Mouse (Mus musculus) kidney, embryonic 14.5 days (tissue): ENCODE data around the gene Frmd4a. TPM values are rescaled to one million over a fixed set of nuclear protein-coding genes. Genes with fewer than 3 reads are reported as not detected.

Source experiments
- ATAC-seq: fragments of 200-750 bp; cut with Nextera tagmentation; 2 replicates; pipeline ENCODE4 v1.8.0; 2017; ENCODE audit warnings: moderate number of reproducible peaks, mild to moderate bottlenecking, moderate TSS enrichment, moderate library complexity; ENCODE audit not compliant: low FRiP score, low TSS enrichment
- H3K27ac ChIP-seq: fragments of 300-500 bp; sonication (generic); 2 replicates; pipeline ENCODE4 v1.5.1; 2014; ENCODE audit warnings: low read depth, mild to moderate bottlenecking, low read length, moderate library complexity, mixed read lengths
- H3K27me3 ChIP-seq: fragments of 300-500 bp; sonication (generic); 2 replicates; pipeline ENCODE4 v1.6.1; 2014; ENCODE audit warnings: mild to moderate bottlenecking, low read length; ENCODE audit not compliant: control insufficient read depth, insufficient read depth
- H3K36me3 ChIP-seq: fragments of 300-500 bp; sonication (generic); 2 replicates; pipeline ENCODE4 v1.6.1; 2014; ENCODE audit warnings: low read length, mixed read lengths; ENCODE audit not compliant: control insufficient read depth, insufficient read depth
- H3K4me1 ChIP-seq: fragments of 300-500 bp; sonication (generic); 2 replicates; pipeline ENCODE4 v1.6.1; 2014; ENCODE audit warnings: low read length, mixed read lengths; ENCODE audit not compliant: control insufficient read depth, insufficient read depth
- H3K4me2 ChIP-seq: fragments of 300-500 bp; sonication (generic); replicated peaks from 2 replicates; pipeline ENCODE4 v1.6.1; 2014; ENCODE audit warnings: low read depth, mild to moderate bottlenecking, low read length
- H3K4me3 ChIP-seq: fragments of 300-500 bp; sonication (generic); 2 replicates; pipeline ENCODE4 v1.5.1; 2014; ENCODE audit warnings: mild to moderate bottlenecking, low read length
- H3K9ac ChIP-seq: fragments of 300-500 bp; sonication (generic); 2 replicates; pipeline ENCODE4 v1.6.1; 2014; ENCODE audit warnings: low read depth, mild to moderate bottlenecking, low read length, moderate library complexity
- H3K9me3 ChIP-seq: fragments of 300-500 bp; sonication (generic); 2 replicates; pipeline ENCODE4 v1.6.1; 2016; ENCODE audit warnings: low read length; ENCODE audit not compliant: control insufficient read depth
- WGBS: fragments of 180-500 bp; shearing (Covaris S2); extraction: QIAGEN DNeasy Blood & Tissue Kit; methylation state at CpG from one replicate; pipeline ENCODE4 v1.1.7; 2014; 5-methylcytosine and 5-hydroxymethylcytosine counted together
- polyA plus RNA-seq: library from polyadenylated mRNA; unstranded; fragments of >200 nt; fragmentation: Nextera tagmentation; extraction: Ambion mirVana; gene quantifications from 2 replicates; pipeline ENCODE4 v1.2.1, GENCODE M21; 2014

Gene Frmd4a
- polyA plus RNA-seq, 1 experiment from 2014 or later = 39.2 TPM

DNA sequence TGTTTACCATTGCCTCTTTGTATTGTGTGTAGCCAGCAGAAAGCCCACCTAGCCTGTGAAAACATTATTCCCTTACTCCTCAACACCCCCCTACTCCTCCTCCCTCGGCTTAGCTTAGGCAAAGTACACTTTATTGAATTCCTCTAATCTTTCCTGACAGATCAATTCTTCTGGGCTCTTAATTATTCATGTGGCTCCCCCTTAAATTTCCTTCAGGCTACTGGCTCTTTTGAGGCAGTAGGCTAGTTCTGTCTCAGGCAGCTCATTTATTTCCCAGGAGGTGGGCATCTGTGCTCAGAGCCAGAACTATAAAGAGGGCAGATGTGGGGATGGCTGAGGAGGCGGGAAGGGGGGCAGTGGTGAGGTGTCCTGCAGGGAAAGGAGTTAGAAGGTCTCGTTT lies 24.5 kb downstream of the Frmd4a start:
- ATAC-seq = no peak
- Histone ChIP-seq H3K27me3 (no peaks in the 10 kb centered on the region), H3K9ac (no peak overlapping the region), H3K9me3 (no peaks in the 10 kb centered on the region), H3K27ac (no peak overlapping the region), H3K4me3 (no peak overlapping the region), H3K36me3 (no peaks in the 10 kb centered on the region), H3K4me1 (no peaks in the 10 kb centered on the region), H3K4me2 (no peak overlapping the region)
- 53% methylated on average over 3 of the region's 3 CpGs for WGBS

DNA sequence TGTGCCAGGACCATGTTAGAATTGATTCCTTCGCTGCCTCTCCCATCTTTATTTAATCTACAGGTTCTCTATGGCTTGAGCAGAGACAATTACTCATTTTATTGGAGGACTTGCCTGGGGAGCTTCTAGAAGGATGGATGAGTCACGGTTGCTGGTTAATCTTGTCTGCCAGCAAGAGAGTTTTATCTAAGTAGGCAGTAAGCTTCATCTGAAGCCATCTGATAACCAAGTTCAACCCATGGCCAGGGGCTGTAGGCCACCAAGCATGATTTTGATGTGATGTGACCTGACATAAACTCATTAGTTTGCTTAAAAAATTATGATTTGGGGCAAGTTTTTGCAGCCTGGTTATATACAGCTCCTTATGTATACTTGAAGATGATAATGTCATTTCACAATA lies 38.0 kb downstream of the Frmd4a start:
- H3K9ac ChIP-seq = no peak overlapping the region
- H3K27ac ChIP-seq = no peak overlapping the region
- H3K4me1 ChIP-seq = no peaks in the 10 kb centered on the region
- no peak overlapping the region for H3K4me3 ChIP-seq
- WGBS = 77% methylated on average over 2 of the region's 2 CpGs
- no peaks in the 10 kb centered on the region for H3K9me3 ChIP-seq
- no peak overlapping the region for H3K4me2 ChIP-seq
- H3K36me3 ChIP-seq = no peaks in the 10 kb centered on the region
- ATAC-seq = no peak
- H3K27me3 ChIP-seq = no peaks in the 10 kb centered on the region

DNA sequence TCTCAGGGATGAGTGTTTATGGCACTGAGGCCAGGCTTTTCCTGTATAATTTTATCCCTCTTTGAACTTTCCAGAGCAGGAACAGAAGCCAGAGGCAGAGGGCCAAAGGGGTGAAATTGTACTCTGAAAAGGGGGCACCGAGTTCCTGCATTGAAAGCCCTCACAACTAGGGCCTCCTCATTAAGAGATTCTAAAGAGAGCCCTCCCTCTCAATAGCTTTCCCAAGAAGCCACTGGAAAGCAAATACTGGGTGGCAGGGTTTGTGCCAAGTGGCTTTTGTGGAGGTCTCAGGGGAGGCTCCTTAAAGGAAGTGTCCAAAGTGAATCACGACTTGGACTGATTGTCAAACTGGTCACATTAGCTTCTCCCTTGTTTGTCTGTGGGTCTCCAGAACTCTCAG lies 43.2 kb downstream of the Frmd4a start:
- no peaks in the 10 kb centered on the region for H3K9me3 ChIP-seq
- H3K4me1 ChIP-seq = no peaks in the 10 kb centered on the region
- ATAC-seq = no peak
- H3K4me3 ChIP-seq = no peak overlapping the region
- no peak overlapping the region for H3K4me2 ChIP-seq
- H3K27ac ChIP-seq = no peak overlapping the region
- no peak overlapping the region for H3K9ac ChIP-seq
- WGBS = 41% methylated on average over 2 of the region's 2 CpGs
- H3K36me3 ChIP-seq = no peaks in the 10 kb centered on the region
- H3K27me3 ChIP-seq = no peaks in the 10 kb centered on the region

DNA sequence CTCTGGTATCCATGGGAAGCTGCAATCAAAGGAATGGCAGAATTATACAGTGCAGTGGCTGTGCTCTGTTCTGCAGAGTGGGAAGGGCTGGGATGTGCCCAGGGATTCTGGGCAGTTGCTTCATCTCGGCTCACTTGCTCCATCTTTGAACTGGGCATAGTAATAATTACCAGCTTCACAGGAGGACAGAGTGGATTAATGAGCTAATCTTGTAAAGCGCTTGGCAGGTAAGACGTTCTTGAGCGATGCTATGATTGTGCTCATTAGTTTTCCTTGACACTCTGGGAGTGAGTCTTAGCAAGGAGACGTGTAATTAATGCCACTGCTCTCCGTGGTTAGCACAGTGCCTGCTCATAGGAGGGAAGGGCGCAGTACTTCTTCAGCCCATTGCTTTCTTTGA lies 54.3 kb downstream of the Frmd4a start:
- H3K9me3 ChIP-seq = no peaks in the 10 kb centered on the region
- no peak for ATAC-seq
- WGBS = 56% methylated on average over 7 of the region's 7 CpGs
- no peaks in the 10 kb centered on the region for H3K36me3 ChIP-seq
- no peak overlapping the region for H3K9ac ChIP-seq
- no peak overlapping the region for H3K27ac ChIP-seq
- H3K27me3 ChIP-seq = no peaks in the 10 kb centered on the region
- no peak overlapping the region for H3K4me2 ChIP-seq
- H3K4me3 ChIP-seq = no peak overlapping the region
- no peaks in the 10 kb centered on the region for H3K4me1 ChIP-seq

DNA sequence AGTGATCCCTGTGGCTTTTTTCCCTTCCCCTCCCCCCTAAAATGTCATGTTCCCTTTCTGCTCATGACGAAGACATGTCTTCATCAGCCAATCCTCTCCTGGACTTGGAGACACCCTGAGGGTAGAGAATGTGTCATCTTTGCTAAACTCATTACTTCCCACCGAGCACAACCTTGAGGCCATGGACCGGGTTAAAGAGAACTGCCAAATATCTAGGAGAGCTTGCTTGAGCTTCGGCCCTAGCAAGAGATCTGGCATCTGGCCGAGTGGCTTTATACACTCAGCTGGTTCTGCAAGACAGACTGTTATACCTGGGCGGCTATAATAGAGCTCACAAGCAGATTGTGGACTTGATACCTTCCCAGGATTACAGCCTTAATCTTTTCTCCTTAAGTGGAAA lies 66.4 kb downstream of the Frmd4a start:
- no peaks in the 10 kb centered on the region for H3K4me1 ChIP-seq
- no peak overlapping the region for H3K4me2 ChIP-seq
- WGBS = 79% methylated on average over 6 of the region's 6 CpGs
- no peak overlapping the region for H3K9ac ChIP-seq
- H3K36me3 ChIP-seq = no peaks in the 10 kb centered on the region
- H3K27me3 ChIP-seq = no peaks in the 10 kb centered on the region
- H3K4me3 ChIP-seq = no peak overlapping the region
- no peak overlapping the region for H3K27ac ChIP-seq
- ATAC-seq = no peak
- H3K9me3 ChIP-seq = no peaks in the 10 kb centered on the region

DNA sequence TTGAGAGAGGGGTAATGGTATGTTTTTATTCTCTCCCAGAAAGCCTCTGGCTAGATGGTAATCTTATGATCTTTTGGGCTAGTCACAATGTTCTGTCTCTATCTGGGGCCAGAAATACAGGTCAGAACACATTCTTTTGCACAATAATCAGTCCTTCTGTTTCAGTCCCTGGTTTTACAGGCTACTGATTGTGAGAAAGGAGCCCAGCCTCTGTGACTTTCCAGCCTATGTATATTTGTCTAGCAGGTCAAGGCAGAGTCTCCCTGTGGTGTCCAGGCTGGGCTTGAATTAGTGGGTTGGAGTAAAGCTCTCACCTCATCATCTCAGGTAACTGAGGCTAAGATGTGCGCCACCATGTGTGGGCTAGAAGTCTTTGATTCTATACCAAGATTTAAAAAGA lies 80.1 kb downstream of the Frmd4a start:
- Histone ChIP-seq H3K27me3 (no peaks in the 10 kb centered on the region), H3K4me3 (no peak overlapping the region), H3K9me3 (no peaks in the 10 kb centered on the region), H3K36me3 (no peaks in the 10 kb centered on the region), H3K27ac (no peak overlapping the region), H3K9ac (no peak overlapping the region), H3K4me2 (no peak overlapping the region), H3K4me1 (no peaks in the 10 kb centered on the region)
- 91% methylated on average over 1 of the region's 1 CpGs for WGBS
- no peak for ATAC-seq

DNA sequence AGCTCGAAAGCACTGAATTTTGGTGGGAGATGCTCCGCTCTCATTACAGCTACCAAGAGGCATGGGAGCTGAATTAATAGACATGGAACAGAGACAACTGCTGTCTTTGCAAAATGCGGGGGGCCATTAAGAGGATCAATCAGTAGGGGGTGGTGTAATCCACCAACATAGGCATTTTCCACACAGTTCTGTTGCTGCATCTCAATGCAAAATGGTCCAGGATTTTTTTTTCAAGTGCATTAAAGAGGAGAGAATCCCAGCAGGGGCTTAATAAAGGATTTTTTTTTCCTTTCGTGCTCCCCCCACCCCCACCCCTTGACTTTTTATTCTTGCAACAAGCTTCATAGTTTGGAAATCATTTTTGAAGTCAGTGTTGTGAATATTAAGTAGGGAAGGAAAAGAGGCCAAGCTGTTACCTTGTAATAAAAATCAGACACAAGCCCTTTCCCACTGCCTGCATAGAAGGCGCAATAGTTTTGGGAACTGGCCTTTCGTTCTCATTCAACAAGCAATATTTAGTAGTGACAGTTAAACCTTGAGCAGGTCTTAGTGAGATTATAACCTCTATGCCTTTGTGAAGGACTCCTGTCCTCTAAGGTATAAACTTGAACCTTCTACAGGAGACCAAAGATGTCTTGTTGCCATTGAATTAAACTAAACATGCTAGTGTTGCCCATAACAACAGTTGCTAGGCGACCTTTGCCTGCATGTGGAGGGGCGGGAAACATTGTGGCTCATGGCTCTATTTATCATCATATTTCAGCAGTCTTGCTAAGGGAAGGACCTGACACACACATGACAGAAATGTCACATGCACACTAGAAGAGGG lies 81.6 kb downstream of the Frmd4a start:
- no peaks in the 10 kb centered on the region for H3K36me3 ChIP-seq
- no peak for ATAC-seq
- WGBS = 75% methylated on average over 8 of the region's 8 CpGs
- no peak overlapping the region for H3K4me3 ChIP-seq
- no peaks in the 10 kb centered on the region for H3K9me3 ChIP-seq
- no peaks in the 10 kb centered on the region for H3K27me3 ChIP-seq
- H3K27ac ChIP-seq = no peak overlapping the region
- no peaks in the 10 kb centered on the region for H3K4me1 ChIP-seq
- no peak overlapping the region for H3K9ac ChIP-seq
- H3K4me2 ChIP-seq = no peak overlapping the region

DNA sequence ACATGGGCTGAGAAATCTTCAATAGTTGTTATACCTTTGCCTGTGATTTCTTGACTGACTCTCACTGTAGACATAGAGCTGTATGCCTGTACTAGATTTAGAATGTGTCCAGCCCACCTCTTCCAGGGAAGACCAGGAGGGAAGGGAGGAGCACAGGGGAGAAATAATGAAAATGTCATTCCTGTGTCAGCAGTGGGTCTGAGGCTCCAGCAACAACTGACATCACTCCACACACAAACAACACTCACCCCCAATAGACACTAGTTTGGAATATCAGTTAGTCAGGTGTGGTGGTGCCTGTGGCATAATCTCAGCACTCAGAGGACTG lies 82.2 kb downstream of the Frmd4a start:
- Histone ChIP-seq H3K4me2 (no peak overlapping the region), H3K36me3 (no peaks in the 10 kb centered on the region), H3K27me3 (no peaks in the 10 kb centered on the region), H3K9ac (no peak overlapping the region), H3K9me3 (no peaks in the 10 kb centered on the region), H3K4me3 (no peak overlapping the region), H3K4me1 (no peaks in the 10 kb centered on the region), H3K27ac (no peak overlapping the region)
- no peak for ATAC-seq

DNA sequence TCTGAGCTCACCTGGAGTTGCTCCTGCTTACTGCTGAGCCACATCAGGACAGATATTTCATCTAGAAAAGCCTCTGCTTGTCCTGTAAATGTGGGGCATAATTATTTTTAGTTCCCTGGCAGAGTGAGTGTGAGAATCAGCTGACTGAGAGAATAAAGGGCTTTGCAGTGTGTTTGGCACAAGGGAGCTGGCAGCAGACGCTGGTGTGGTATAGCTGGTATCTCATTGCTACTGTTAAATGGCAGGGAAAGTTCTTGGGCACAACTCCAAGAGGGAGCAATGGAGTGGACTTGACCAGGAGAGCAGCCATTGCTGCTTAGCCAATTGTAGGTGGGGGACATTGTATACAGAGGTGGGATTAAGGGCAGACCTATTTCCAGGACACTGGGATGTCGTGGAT lies 83.9 kb downstream of the Frmd4a start:
- Histone ChIP-seq H3K27ac (no peak overlapping the region), H3K27me3 (no peaks in the 10 kb centered on the region), H3K9ac (no peak overlapping the region), H3K4me3 (no peak overlapping the region), H3K36me3 (no peaks in the 10 kb centered on the region), H3K4me2 (no peak overlapping the region), H3K4me1 (no peaks in the 10 kb centered on the region), H3K9me3 (no peaks in the 10 kb centered on the region)
- ATAC-seq = no peak
- 71% methylated on average over 2 of the region's 2 CpGs for WGBS
